Mouse (Mus musculus): ENCODE results near the gene Plcl2.

GRCm38 (mm10) chr17:50671416-50671815 is 162.2 kb downstream of the Plcl2 start:
- TF ChIP-seq POLR2A (IDR thresholded peaks at IDR 0.05; ENCODE audit: insufficient read depth, low read depth, low read length) (no peak), CTCF (IDR thresholded peaks at IDR 0.05; ENCODE audit: insufficient read depth, low read depth, low read length) (no peak)
